Mouse (Mus musculus) telencephalon, adult 2 months (tissue): ENCODE measurements around the gene Vezf1.

Source experiments
- DNase-seq: peaks from one replicate; pipeline ENCODE4 v3.0.0-alpha.2; 2011; ENCODE audit warnings: low read depth, low spot score

Gene Vezf1

DNA sequence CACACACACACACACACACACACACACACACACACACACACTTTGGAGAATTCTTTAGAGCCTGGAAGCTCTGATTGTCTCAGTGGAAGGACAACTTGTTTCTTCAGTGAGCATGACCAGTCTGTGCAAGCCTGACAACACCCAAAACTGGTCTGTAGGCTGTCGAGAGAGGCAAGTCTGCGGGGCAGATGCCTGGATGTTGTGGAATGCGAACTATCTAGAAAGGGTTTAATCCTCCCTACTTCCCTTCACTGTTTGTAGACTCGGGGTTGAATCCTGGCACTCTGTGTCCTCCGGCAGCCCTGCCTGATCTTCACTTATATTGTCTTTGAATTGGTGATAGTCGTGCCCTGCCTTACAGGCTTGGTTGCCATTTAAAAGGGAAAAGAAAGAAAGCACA lies 55.7 kb downstream of the Vezf1 start:
- DNase-seq = no peak

DNA sequence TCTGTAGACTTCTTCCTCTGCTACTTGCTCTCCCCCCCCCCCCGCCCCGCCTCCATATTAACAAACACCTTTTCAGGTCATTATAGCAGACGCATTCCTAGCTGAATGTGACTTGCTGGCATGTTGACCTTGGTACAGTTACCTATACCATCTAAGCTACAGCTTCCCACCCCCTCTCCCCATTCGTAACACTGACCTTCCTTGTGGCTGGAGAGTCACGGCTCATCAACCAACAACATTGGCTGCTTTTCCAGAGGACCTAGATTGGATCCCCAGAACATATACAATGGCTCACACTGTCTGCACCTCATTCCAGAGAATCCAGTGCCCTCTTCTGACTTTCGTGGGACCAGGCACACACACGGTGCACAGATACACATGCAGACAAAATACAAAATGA lies 57.4 kb downstream of the Vezf1 start:
- DNase-seq = no peak

DNA sequence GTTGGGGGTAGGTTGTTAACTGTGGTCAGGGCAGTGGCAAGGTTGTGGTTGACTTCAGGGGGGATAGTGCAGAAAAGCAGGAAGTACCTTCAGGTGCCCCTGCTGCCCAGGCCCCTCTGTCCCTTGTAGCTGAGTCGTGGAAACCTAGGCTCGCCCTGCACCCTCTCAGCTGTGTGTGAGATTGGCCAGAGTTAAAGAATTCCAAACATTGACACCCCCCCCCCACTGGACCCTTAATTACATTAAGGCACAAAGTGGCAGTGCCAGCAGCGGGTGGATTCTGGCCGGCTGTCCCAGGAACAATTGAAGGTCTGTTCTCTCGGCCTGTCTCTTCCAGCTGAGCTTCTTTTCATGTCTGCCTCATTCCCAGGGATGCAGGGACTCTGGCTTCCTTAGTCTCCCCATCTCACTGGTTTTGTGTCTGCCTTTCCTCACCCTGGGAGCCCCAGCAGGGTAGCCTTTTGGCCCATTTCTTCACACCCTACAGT lies 58.3 kb downstream of the Vezf1 start:
- no peak for DNase-seq

DNA sequence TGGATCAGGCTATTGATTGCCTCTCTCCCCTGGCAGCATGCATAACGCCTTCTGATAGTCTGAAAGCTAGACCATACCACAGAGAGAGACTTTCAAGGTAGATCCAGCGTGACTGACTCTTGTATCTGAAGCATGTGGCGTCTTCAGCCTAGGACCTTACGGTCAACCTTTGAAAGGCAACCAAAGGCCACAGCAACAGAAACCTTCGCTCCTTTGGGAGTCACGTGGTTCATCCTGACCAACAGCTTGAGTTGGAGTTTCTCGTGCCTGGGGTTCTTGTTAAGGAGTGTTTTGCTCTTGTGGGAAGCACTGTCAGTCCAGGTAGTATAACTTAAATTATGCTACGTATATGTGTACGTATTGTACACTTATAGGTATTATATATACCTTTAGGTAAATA lies 60.4 kb downstream of the Vezf1 start:
- DNase-seq = no peak

DNA sequence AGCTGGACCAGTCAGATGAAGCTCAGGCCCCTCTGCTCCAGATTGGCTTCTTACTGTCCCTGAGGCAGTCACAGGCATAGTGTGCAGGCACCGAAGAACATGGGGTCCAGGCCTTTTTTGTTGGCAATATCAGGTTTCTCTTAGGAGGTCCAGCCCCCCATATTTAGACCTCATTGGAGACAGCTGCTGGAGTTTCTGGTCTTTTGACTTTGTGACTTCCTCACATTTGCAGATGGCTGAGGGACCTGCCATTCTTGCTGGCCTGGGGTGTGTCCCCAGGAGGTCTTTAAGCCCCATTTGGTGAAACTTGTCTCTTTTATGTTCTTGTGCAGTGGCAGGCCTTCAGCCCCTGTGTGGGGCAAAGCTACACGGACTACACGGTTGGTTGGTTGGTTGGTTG lies 61.2 kb downstream of the Vezf1 start:
- DNase-seq = no peak

- no peak for DNase-seq
Observed at GRCm38 (mm10) chr11:88129935-88130334, 61.9 kb downstream of the Vezf1 start.

GRCm38 (mm10) chr11:88131847-88132246 lies 63.8 kb downstream of the Vezf1 start:
- no peak for DNase-seq
